Mouse (Mus musculus) small intestine, adult 2 months (tissue): Measurements from ENCODE around the gene Msmb.

ENCODE experiments used
- CTCF ChIP-seq: fragments of 200-500 bp; IDR thresholded peaks from 2 replicates; pipeline ENCODE4 v1.5.1; 2012; ENCODE audit warnings: low read depth, mild to moderate bottlenecking, control low read depth, inconsistent platforms, low read length, moderate library complexity, mixed read lengths; ENCODE audit not compliant: insufficient replicate concordance, insufficient read length; ENCODE audit errors: extremely low read depth
- POLR2A ChIP-seq: fragments of 200-500 bp; IDR thresholded peaks from 2 replicates; pipeline ENCODE4 v1.6.1; 2012; ENCODE audit warnings: low read depth, mild to moderate bottlenecking, control low read depth, inconsistent platforms, low read length, moderate library complexity

- TF ChIP-seq POLR2A (no peak), CTCF (no peak)
Measured at GRCm38 (mm10) chr14:32124261-32124660, 17.6 kb upstream of the Msmb start.
